Mouse (Mus musculus): ENCODE data around the gene Slc25a13. TPM values are rescaled to one million over a fixed set of nuclear protein-coding genes. Genes with fewer than 3 reads are reported as not detected.

Gene Slc25a13
- polyA plus RNA-seq, 1 experiment = 89.0 TPM

DNA sequence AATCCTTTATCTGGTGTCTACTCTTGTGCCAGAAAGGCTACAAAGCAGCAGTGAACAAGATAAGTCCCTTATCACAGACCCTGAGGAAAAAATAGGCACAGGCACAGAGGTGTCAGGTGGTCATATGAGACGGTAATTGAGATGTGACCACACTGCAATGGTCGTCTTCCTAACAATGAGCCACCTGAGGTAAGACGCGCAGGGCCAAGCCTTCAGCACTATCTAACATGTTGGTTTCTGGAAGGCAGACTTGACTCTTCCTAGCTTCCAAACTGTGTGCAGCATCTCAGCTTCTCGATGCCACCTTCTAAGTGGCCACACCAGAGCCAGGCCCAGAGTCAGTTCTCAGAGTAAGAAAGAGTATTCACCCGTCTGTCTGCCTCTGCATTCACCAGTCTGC is 149.8 kb downstream of the Slc25a13 start:
- H3K4me3 ChIP-seq (ENCODE audit: low read depth, low read length) = no peak overlapping the region
- H3K4me1 ChIP-seq (ENCODE audit: control insufficient read depth, insufficient read depth, low read length) = no peaks in the 10 kb centered on the region
- H3K27ac ChIP-seq (ENCODE audit: insufficient read depth, low read length) = no peak overlapping the region
- H3K9me3 ChIP-seq (replicated peaks; ENCODE audit: control insufficient read depth, insufficient read depth, low read length, poor library complexity, severe bottlenecking) = no peaks in the 10 kb centered on the region
- no peaks in the 10 kb centered on the region; the same call in 1 of the 2 replicates for H3K27me3 ChIP-seq (ENCODE audit: control insufficient read depth, insufficient read depth, low read length, poor library complexity, severe bottlenecking)
- no peak overlapping the region for H3K9ac ChIP-seq (ENCODE audit: low read depth, poor library complexity, severe bottlenecking)
- H3K36me3 ChIP-seq (ENCODE audit: control insufficient read depth, insufficient read depth, low read length, poor library complexity, severe bottlenecking) = peaks cover 2% of the 10 kb centered on the region; the same call in 1 of the 2 replicates
- no peak for TF ChIP-seq POLR2A (IDR thresholded peaks at IDR 0.05; ENCODE audit: insufficient read depth, low read length)
- no peak for TF ChIP-seq CTCF (IDR thresholded peaks at IDR 0.05; ENCODE audit: low read depth, low read length)
- no peak for TF ChIP-seq EP300 (IDR thresholded peaks at IDR 0.05; ENCODE audit: insufficient read depth, low read depth, low read length)

GRCm38 (mm10) chr6:6058548-6058947 is 158.4 kb downstream of the Slc25a13 start:
- no peaks in the 10 kb centered on the region for H3K27me3 ChIP-seq (ENCODE audit: control insufficient read depth, insufficient read depth, low read length, poor library complexity, severe bottlenecking)
- no peaks in the 10 kb centered on the region for H3K9me3 ChIP-seq (replicated peaks; ENCODE audit: control insufficient read depth, insufficient read depth, low read length, poor library complexity, severe bottlenecking)
- peaks cover 3% of the 10 kb centered on the region for H3K4me1 ChIP-seq (ENCODE audit: control insufficient read depth, insufficient read depth, low read length)
- TF ChIP-seq EP300 (IDR thresholded peaks at IDR 0.05; ENCODE audit: insufficient read depth, low read depth, low read length) (no peak), CTCF (IDR thresholded peaks at IDR 0.05; ENCODE audit: low read depth, low read length) (no peak), POLR2A (IDR thresholded peaks at IDR 0.05; ENCODE audit: insufficient read depth, low read length) (no peak)
- no peak overlapping the region for H3K4me3 ChIP-seq (ENCODE audit: low read depth, low read length)
- H3K9ac ChIP-seq (ENCODE audit: low read depth, poor library complexity, severe bottlenecking) = no peak overlapping the region
- H3K36me3 ChIP-seq (ENCODE audit: control insufficient read depth, insufficient read depth, low read length, poor library complexity, severe bottlenecking) = no peaks in the 10 kb centered on the region
- H3K27ac ChIP-seq (ENCODE audit: insufficient read depth, low read length) = no peak overlapping the region

DNA sequence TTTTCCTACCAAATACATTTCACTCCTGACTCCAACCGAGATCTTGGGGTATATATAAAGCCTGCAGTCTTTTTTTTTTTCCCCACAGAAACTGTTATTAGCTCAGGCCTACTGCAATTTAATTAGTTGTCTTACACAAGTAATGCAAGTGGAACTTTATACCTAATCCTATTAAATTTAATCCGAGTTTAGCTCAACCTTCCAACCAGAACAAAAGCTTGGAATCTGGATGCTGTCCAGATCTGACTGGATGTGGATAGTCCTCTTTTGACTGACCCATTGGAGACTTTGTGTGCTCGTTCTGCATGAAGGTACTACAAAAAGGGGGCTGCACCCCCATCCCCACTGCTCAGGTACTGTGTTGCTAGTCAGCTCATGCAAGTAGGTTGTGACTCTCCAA is 163.0 kb downstream of the Slc25a13 start:
- no peaks in the 10 kb centered on the region for H3K27me3 ChIP-seq (ENCODE audit: control insufficient read depth, insufficient read depth, low read length, poor library complexity, severe bottlenecking)
- H3K9ac ChIP-seq (ENCODE audit: low read depth, poor library complexity, severe bottlenecking) = no peak overlapping the region
- H3K36me3 ChIP-seq (ENCODE audit: control insufficient read depth, insufficient read depth, low read length, poor library complexity, severe bottlenecking) = 0 out of 2 replicates have a peak, but pooled peaks cover 2% of the 10 kb centered on the region
- H3K4me3 ChIP-seq (ENCODE audit: low read depth, low read length) = no peak overlapping the region
- no peak overlapping the region for H3K27ac ChIP-seq (ENCODE audit: insufficient read depth, low read length)
- H3K4me1 ChIP-seq (ENCODE audit: control insufficient read depth, insufficient read depth, low read length) = peaks cover 3% of the 10 kb centered on the region
- TF ChIP-seq POLR2A (IDR thresholded peaks at IDR 0.05; ENCODE audit: insufficient read depth, low read length) (no peak), CTCF (IDR thresholded peaks at IDR 0.05; ENCODE audit: low read depth, low read length) (no peak), EP300 (IDR thresholded peaks at IDR 0.05; ENCODE audit: insufficient read depth, low read depth, low read length) (no peak)
- no peaks in the 10 kb centered on the region for H3K9me3 ChIP-seq (replicated peaks; ENCODE audit: control insufficient read depth, insufficient read depth, low read length, poor library complexity, severe bottlenecking)

DNA sequence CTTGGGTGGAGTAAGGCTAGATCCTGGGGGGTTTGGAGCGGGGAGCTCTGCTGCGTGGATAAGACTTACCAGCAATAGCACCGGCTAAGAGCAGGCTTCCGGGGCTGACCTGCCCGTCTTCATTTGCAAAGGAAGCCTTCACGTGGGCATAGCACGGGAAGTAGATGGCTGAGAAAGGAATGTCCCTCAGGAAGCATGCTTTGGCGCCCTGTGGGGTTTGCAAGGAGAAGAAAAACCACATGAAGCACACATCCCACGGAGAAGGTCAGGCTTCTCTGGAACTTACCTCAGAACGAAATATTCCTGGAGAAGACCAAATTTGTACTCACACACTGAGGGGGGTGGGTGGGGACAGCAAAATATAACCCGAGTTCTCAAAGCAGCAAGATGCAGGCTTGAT is 164.3 kb downstream of the Slc25a13 start:
- H3K4me1 ChIP-seq (ENCODE audit: control insufficient read depth, insufficient read depth, low read length) = no peaks in the 10 kb centered on the region
- no peak overlapping the region for H3K4me3 ChIP-seq (ENCODE audit: low read depth, low read length)
- no peak overlapping the region for H3K27ac ChIP-seq (ENCODE audit: insufficient read depth, low read length)
- TF ChIP-seq CTCF (IDR thresholded peaks at IDR 0.05; ENCODE audit: low read depth, low read length) = no peak
- TF ChIP-seq EP300 (IDR thresholded peaks at IDR 0.05; ENCODE audit: insufficient read depth, low read depth, low read length) = no peak
- no peak for TF ChIP-seq POLR2A (IDR thresholded peaks at IDR 0.05; ENCODE audit: insufficient read depth, low read length)
- no peaks in the 10 kb centered on the region for H3K27me3 ChIP-seq (ENCODE audit: control insufficient read depth, insufficient read depth, low read length, poor library complexity, severe bottlenecking)
- H3K9ac ChIP-seq (ENCODE audit: low read depth, poor library complexity, severe bottlenecking) = no peak overlapping the region
- peaks cover 2% of the 10 kb centered on the region; the same call in 1 of the 2 replicates for H3K36me3 ChIP-seq (ENCODE audit: control insufficient read depth, insufficient read depth, low read length, poor library complexity, severe bottlenecking)
- H3K9me3 ChIP-seq (replicated peaks; ENCODE audit: control insufficient read depth, insufficient read depth, low read length, poor library complexity, severe bottlenecking) = no peaks in the 10 kb centered on the region

- Histone ChIP-seq H3K36me3 (ENCODE audit: control insufficient read depth, insufficient read depth, low read length, poor library complexity, severe bottlenecking) (peaks cover 7% of the 10 kb centered on the region), H3K9ac (ENCODE audit: low read depth, poor library complexity, severe bottlenecking) (no peak overlapping the region)
- TF ChIP-seq POLR2A (IDR thresholded peaks at IDR 0.05; ENCODE audit: insufficient read depth, low read length) = no peak
- TF ChIP-seq CTCF (IDR thresholded peaks at IDR 0.05; ENCODE audit: low read depth, low read length) = no peak
- TF ChIP-seq EP300 (IDR thresholded peaks at IDR 0.05; ENCODE audit: insufficient read depth, low read depth, low read length) = no peak
Measured at GRCm38 (mm10) chr6:6046729-6047424, 170.1 kb downstream of the Slc25a13 start.

GRCm38 (mm10) chr6:6038773-6039550 is 178.0 kb downstream of the Slc25a13 start:
- Histone ChIP-seq H3K4me1 (ENCODE audit: control insufficient read depth, insufficient read depth, low read length) (no peaks in the 10 kb centered on the region), H3K36me3 (ENCODE audit: control insufficient read depth, insufficient read depth, low read length, poor library complexity, severe bottlenecking) (peaks cover 6% of the 10 kb centered on the region), H3K9ac (ENCODE audit: low read depth, poor library complexity, severe bottlenecking) (no peak overlapping the region), H3K9me3 (replicated peaks; ENCODE audit: control insufficient read depth, insufficient read depth, low read length, poor library complexity, severe bottlenecking) (no peaks in the 10 kb centered on the region), H3K27ac (ENCODE audit: insufficient read depth, low read length) (no peak overlapping the region), H3K27me3 (ENCODE audit: control insufficient read depth, insufficient read depth, low read length, poor library complexity, severe bottlenecking) (no peaks in the 10 kb centered on the region), H3K4me3 (ENCODE audit: low read depth, low read length) (no peak overlapping the region)
- no peak for TF ChIP-seq CTCF (IDR thresholded peaks at IDR 0.05; ENCODE audit: low read depth, low read length)
- no peak for TF ChIP-seq POLR2A (IDR thresholded peaks at IDR 0.05; ENCODE audit: insufficient read depth, low read length)
- no peak for TF ChIP-seq EP300 (IDR thresholded peaks at IDR 0.05; ENCODE audit: insufficient read depth, low read depth, low read length)

More at GRCm38 (mm10) chr6:6046729-6047424, 170.1 kb downstream of the Slc25a13 start:
- no peaks in the 10 kb centered on the region for H3K9me3 ChIP-seq (replicated peaks; ENCODE audit: control insufficient read depth, insufficient read depth, low read length, poor library complexity, severe bottlenecking)
- H3K4me1 ChIP-seq (ENCODE audit: control insufficient read depth, insufficient read depth, low read length) = no peaks in the 10 kb centered on the region
- no peaks in the 10 kb centered on the region for H3K27me3 ChIP-seq (ENCODE audit: control insufficient read depth, insufficient read depth, low read length, poor library complexity, severe bottlenecking)
- H3K4me3 ChIP-seq (ENCODE audit: low read depth, low read length) = no peak overlapping the region
- H3K27ac ChIP-seq (ENCODE audit: insufficient read depth, low read length) = no peak overlapping the region
